Mouse (Mus musculus): ENCODE results near the gene C8b. TPM values are rescaled to one million over a fixed set of nuclear protein-coding genes. Genes with fewer than 3 reads are reported as not detected.

Gene C8b
- polyA plus RNA-seq, 1 experiment from 2014 or later = 0.10 TPM

DNA sequence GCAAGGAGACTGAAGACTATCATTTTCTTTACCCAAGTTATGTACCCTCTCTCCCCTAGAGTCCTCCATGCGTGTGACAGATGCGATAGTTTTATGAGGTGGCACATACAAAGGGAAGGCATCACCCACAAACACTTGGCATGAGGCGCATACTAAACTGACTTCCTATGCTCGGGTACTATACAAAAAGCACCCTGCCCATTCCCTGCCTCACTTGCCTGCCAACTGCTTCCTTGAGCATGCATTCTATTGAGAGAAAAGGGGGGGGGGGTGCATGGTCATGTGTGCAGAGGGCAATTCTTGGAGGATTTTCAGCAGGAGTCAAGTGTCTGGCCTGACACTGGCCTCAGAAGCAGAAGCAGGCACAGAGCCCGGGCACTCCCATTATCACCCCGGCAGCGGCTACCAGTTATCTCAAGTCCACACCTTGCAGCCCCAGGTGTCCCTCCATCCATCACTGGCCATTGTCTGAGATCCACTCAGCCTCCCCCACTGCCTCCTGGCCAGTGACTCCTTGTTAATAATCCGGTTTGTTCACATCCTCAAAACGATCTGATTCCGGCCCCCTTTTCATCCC, 44.7 kb downstream of the C8b start:
- DNase-seq (ENCODE audit: low spot score) = no peak

DNA sequence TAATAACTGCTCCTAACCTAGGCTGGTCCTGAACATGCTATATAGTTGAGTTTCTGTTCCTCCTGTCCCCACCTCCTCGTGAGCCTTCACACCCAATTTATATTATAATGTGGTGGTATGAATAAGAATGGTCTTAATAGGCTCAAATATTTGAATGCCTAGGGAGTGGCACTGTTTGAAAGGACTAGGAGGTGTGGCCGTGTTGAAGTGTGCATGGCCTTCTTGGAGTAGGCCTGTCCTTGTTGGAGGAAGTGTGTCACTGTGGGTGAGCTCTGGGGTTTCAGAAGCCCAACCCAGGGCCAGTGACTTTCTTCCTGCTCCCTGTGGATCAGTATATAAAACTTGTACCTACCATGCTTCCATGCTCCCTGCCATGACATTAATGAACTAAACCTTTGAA, 47.5 kb downstream of the C8b start:
- DNase-seq (ENCODE audit: low spot score) = no peak

DNA sequence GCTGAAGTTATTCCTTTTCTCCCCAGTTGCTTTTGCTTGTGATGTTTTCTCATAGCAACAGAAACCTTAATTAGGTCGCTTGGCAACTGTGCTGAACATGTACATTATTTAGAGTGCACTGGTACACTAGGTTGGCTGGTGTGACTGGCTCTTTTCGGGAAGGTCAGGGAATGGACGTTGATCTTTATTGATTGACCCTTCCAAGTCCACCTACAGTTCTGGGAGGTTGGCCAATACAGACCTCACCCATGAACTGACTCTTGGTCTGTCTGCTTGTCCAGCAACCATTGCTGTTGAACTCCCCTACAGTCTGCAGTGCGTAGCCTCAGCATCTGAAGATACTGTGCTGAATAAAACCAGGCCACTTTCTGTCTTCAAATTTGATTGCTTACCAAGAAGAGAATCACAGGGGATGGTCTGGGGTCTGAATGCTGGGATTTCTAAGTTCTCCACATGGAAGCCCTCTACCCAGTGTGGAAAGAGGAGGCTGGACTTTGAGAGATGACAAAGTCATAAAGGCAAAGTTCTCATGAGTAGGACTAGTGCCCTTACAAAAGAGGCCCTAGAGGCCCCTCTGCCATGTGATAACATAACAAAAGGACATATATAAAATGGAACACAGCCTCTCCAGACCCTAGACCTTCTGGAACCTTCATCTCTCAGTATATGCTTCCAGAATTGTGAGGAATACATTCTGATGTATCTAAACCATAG, 50.6 kb downstream of the C8b start:
- no peak for DNase-seq (ENCODE audit: low spot score)

DNA sequence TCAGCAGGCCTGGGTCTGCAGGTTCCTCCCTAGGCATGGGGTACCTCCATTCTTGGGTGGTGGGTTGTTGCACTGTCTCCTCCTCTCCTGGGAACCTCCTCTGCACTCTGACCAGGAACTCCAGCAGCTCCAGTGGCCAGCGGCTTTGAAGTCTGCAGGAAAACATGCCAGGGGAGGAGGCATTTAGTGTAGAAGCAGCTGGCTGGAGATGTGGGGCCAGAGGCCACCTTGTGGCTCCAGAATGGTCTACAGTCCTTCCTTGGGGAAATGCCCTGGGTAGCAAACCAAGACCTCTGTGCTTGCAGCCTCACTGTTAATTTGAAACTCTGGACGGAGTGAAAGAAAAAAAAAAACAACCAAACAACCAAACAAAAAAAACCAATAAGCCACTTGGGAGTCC, 51.4 kb downstream of the C8b start:
- DNase-seq (ENCODE audit: low spot score) = no peak

DNA sequence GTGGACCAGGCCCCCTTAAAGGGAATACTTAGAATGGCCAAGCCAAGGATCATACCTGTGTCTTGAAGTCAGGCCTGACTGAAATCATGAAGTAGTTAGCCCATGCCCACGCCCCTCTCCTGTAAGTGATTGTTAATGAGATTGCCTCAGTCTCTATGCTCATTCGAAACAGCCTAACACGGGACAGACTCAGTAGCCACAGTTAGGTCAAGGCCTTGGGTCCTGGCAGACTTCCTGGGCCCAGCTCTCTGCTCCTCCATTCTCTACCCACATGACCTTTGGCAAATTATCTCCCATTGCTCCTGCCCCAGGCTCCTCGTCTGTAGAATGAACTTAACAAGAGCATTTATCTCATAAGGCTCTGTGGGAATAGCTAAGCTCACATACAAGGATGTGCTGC, 52.9 kb downstream of the C8b start:
- DNase-seq (ENCODE audit: low spot score) = no peak

DNA sequence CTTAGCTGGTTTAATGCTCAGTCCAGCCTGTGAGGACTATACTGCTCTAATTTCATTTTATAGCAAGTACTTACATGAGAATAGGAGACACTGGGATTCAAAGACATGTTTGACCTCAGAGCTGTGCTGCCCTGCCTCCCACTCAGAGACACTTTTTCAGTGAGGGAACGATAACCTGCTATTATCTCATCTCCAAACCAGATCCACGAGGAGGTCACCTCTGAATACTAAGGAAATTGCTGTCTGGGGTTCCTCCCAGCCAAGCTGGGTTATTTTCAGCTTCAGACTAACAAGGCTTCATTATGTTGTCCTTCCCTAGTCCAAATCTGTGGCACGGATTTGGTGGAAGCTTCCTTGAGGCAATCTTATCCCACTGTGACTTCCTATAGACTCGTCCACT, 53.8 kb downstream of the C8b start:
- no peak for DNase-seq (ENCODE audit: low spot score)

DNA sequence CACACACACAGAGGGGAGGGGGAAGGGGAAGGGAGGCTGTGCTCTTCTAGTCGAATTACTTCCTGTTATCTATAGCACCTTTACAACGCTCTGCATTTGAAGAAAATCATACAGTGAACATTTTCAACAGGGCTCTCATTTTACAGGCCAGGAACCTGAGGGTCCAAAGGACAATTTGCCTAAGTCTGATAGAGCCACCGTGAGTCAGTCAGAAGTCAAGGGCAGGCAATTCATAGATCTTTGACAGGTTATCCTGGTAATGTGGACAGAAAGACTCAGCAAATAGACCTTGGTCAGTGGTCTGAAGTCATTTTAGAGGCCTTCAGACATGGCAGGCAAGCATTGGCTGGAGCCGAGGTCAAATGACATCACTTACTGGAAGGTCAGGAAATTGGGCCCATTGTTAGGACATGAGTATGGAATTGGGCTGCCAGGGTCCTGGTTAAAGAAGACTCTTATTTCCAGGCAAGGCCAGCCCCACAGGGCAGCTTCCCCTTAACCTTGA, 57.5 kb downstream of the C8b start:
- DNase-seq (ENCODE audit: low spot score) = no peak

DNA sequence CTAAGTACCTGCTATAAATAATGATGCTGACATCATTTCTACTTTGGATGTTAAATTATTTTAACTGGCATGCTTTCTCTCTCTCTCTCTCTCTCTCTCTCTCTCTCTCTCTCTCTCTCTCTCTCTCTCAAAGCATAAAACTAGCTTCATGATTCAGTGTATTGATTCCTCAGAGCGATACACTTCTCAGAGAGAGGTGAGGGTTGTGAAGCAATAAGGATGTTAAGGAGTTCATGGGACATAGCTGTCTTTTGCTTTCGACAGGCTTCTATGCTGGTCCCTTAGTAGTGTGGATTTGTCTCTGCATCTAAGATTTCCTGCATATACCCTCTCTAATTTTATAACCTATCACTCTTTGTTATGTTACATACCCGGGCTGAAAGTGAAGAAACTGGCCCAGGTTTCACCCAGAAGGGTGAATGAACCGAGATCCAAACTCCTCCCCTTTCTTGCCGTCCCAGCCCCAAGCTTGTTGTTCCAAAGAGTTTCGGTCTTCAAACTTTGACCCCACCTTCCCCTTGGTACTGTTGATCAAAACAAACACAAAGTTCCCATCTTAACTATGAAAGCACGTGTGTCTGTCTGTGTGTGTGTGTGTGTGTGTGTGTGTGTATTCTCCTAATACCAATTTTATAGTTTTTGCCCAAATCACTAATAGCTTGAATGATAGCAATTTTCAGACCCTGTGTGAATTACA, 58.4 kb downstream of the C8b start:
- no peak for DNase-seq (ENCODE audit: low spot score)

DNA sequence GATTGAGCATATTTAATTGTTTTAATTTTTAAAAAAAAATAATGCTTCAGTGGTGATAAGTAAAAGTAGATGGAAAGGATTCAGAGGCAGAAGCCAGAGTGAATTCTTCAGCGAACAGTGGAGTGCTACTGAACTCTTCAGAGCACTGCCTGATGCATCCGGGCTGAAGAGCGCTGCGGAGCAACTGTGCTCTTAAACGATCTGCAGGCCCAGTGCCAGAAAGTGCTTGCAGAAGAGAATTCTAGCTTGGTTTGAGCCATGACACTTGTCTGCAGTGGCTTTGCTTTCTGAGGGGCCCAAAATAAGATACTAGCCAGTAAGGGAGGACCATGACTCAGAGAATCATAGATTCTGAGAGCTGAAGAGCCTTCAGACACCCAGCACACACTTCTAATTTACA, 62.8 kb downstream of the C8b start:
- no peak for DNase-seq (ENCODE audit: low spot score)

DNA sequence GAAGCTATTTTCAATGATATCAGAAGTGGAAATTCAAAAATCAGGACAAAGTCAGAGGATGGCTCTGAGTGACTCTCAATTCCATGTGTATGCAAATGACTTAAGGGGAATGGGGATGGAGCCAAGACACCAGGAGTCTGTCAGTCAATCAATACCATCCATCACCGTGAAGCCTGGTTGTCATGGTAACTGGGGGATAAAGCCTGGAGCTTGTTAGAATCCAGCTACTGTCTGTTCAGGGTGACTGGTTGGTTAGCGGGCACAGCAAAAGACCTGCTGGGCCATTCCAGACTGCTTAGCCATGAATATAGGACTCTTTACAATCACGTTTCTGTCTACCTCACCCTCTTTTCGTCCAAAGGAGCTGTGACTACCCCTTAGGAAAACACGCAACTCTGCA, 69.0 kb downstream of the C8b start:
- DNase-seq (ENCODE audit: low spot score) = no peak

DNA sequence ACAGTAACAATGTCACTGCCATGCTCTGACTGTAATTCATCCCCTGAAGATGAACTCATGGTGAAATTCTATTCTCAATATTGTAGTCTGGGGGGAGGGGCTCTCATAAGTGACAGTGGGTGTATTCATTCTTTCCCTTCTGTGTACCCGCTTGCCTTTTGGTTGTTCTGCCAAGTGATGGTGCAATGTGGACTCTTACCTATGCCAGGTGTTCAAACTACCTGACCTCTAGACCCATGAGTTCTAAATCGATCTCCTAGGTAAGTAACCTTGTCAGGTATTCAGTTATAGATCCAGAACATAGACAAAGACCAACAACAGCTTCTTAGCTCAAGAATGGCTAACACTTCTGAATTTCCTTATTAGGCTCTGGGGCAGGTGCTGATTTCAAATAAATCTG, 72.2 kb downstream of the C8b start:
- no peak for DNase-seq (ENCODE audit: low spot score)

DNA sequence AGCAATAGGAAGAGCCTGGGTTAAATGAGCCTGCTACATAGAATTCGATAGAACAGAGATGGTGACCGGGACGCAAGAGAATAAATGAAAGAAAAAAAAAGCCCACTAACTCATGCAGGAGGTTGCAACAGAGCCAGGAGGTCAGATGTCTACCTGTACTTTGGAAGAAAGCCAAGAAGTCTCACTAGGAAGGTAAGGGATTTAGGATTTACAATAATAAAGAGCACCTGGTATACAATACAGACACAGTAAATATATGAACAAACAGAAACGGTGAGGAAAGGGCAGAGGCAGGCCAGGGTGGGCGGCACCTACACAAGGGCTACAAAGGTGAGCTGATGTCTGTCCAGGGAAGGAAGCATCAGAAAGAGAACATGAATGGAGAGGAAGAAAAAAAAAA, 76.1 kb downstream of the C8b start:
- no peak for DNase-seq (ENCODE audit: low spot score)

DNA sequence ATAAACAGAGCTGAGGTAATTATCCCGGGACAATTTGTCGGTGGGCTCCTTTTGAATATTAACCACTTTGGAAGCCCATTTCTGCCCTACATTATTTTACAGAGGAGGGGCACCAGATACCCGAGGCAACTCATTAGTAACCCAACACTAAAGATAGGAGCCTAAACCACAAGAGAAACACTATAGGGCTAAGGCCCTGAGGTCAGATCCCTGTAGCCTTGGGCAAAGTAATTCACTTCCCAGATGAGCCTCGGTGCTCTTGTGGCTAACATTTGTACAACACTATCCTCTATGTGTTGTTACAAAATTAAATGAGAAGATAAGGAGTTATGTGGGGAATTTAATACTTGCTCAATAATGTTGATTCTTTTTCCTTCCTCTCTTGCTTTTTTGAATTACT, 77.4 kb downstream of the C8b start:
- no peak for DNase-seq (ENCODE audit: low spot score)

Other genes with a start within 250 kb of the C8b start
- gene Gm17662, start 91.0 kb downstream of the C8b start, polyA plus RNA-seq (2015; fragmentation: Nextera tagmentation; extraction: Ambion mirVana) = not detected in 2 replicates
- gene C8a, start 110.1 kb downstream of the C8b start, polyA plus RNA-seq (2015; fragmentation: Nextera tagmentation; extraction: Ambion mirVana) = 0.18 TPM in 1 of 2 replicates, not detected in the other
- 1.1 and 1.2 TPM in 2 replicates for gene Fyb2, start 147.1 kb downstream of the C8b start, polyA plus RNA-seq (2015; fragmentation: Nextera tagmentation; extraction: Ambion mirVana)